Mouse (Mus musculus): ENCODE results near the gene Olfr628. TPM values are rescaled to one million over a fixed set of nuclear protein-coding genes. Genes with fewer than 3 reads are reported as not detected.
"Not testable (repeated sequence)": the region's sequence is repeated elsewhere in the genome, so short reads cannot be mapped to it uniquely, and the experiment has no call there.

Olfr628 gene
- polyA plus RNA-seq (2012; rRNA removed), result not detected in 2 replicates

DNA sequence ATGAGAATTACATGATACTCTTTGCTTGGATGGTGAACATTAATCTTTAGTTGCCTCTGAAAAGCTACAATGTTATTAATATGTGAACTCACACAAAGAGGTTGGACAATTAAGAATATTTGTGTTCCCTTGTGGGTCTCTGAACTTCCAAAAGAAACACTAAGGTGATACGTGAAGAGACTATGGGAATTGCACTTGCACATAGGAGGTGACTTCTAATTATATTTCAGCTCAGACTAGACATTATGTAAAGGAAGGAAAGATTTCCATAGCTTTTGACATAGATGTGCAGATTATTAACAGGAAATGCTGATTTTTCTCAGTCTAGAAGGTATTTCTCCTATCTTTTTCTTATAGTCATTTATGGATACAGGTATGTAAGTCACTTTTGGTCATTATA lies at the start of gene Olfr628:
Olfr628 (plus strand) TSS at position 301 of the 400 bp plus-strand sequence.
- Histone ChIP-seq H3K4me3 (replicated peaks; ENCODE audit: insufficient read depth, low read depth, low read length) (no peak within 1 kb of the TSS), H3K27me3 (ENCODE audit: control insufficient read depth, insufficient read depth, low read length) (no peaks in the 10 kb centered on the region), H3K4me1 (ENCODE audit: control insufficient read depth, insufficient read depth, low read length) (no peaks in the 10 kb centered on the region), H3K27ac (ENCODE audit: insufficient read depth, low read length) (no peak within 1 kb of the TSS)
- 92% methylated on average over 1 of the region's 1 CpGs for WGBS
- no peak for TF ChIP-seq POLR2A (IDR thresholded peaks at IDR 0.05; ENCODE audit: borderline replicate concordance, insufficient read depth, low read length)
- no peak for TF ChIP-seq CTCF (IDR thresholded peaks at IDR 0.05; ENCODE audit: borderline replicate concordance, insufficient read depth, low read depth, low read length)
- no peak for DNase-seq

DNA sequence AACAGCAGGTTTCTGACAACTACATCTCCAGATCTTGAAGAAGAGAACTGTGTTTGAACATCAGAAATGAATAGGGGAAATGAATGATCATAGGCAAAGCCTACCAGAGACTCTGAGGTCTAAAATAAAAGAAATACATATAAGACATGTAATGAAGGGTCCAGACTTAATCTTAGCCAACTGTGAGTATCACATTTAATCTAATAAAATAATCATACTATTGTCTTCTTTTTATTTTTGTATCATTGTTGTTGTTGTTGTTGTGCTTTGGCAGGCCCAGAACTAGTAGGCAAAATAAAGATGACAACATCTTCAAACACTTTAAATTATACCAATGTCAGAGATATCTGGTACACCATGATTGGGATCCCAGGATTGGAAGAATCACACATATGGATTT lies 47.8 kb upstream of the Olfr628 start, which contains the start of gene Olfr625-ps1:
Olfr625-ps1 (plus strand) TSS at position 301 of the 400 bp plus-strand sequence.
- no peaks in the 10 kb centered on the region for H3K27me3 ChIP-seq (ENCODE audit: control insufficient read depth, insufficient read depth, low read length)
- no peak within 1 kb of the TSS for H3K4me3 ChIP-seq (replicated peaks; ENCODE audit: insufficient read depth, low read depth, low read length)
- no peak for TF ChIP-seq CTCF (IDR thresholded peaks at IDR 0.05; ENCODE audit: borderline replicate concordance, insufficient read depth, low read depth, low read length)
- TF ChIP-seq POLR2A (IDR thresholded peaks at IDR 0.05; ENCODE audit: borderline replicate concordance, insufficient read depth, low read length), result no peak
- no peak for DNase-seq
- H3K4me1 ChIP-seq (ENCODE audit: control insufficient read depth, insufficient read depth, low read length), result no peaks in the 10 kb centered on the region
- H3K27ac ChIP-seq (ENCODE audit: insufficient read depth, low read length), result no peak within 1 kb of the TSS

DNA sequence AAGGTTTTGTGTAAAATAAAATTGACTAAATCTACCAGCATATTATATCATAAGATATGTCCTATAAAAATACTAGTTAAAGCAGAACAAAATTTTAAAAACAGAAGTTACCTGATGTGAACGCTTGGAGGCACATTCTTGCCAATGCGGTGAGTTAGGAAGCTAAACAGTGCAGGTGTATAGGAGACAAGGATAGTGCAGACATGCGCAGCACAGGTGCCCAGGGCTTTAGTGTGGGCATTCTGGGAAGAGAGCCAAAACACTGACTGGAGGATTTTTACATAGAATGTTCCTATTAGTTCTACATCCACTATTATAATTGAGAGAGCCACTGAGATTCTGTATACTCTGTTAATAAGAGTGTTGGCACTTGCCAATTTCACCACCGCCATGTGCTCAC lies 30.7 kb upstream of the Olfr628 start:
- no peaks in the 10 kb centered on the region for H3K4me1 ChIP-seq (ENCODE audit: control insufficient read depth, insufficient read depth, low read length)
- no peak overlapping the region for H3K27ac ChIP-seq (ENCODE audit: insufficient read depth, low read length)
- no peaks in the 10 kb centered on the region for H3K27me3 ChIP-seq (ENCODE audit: control insufficient read depth, insufficient read depth, low read length)
- WGBS, result 79% methylated on average over 4 of the region's 4 CpGs
- DNase-seq, result no peak
- TF ChIP-seq CTCF (IDR thresholded peaks at IDR 0.05; ENCODE audit: borderline replicate concordance, insufficient read depth, low read depth, low read length), result no peak
- TF ChIP-seq POLR2A (IDR thresholded peaks at IDR 0.05; ENCODE audit: borderline replicate concordance, insufficient read depth, low read length), result no peak
- no peak overlapping the region for H3K4me3 ChIP-seq (replicated peaks; ENCODE audit: insufficient read depth, low read depth, low read length)

DNA sequence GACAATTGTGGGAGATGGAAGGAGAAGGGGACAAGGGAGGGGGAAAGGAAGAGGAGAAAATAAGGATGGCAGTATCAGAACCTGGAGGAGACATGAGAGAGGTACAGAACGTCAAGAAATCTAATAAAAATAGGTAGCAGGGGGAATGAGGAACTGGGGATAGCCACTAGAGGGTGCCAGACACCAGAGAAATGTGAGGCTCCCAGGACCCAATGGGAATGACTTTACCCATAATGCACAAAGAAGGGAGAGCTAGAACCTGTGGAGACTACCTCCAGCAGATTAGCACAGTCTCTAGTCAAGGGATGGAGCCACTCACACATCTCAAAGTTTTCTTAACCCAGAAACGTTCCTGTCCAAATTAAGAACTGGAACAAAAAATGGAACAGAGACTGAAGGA lies 18.1 kb upstream of the Olfr628 start:
- DNase-seq, result no peak
- 41% methylated on average over 2 of the region's 2 CpGs for WGBS
- no peak overlapping the region for H3K4me3 ChIP-seq (replicated peaks; ENCODE audit: insufficient read depth, low read depth, low read length)
- no peaks in the 10 kb centered on the region for H3K4me1 ChIP-seq (ENCODE audit: control insufficient read depth, insufficient read depth, low read length)
- H3K27me3 ChIP-seq (ENCODE audit: control insufficient read depth, insufficient read depth, low read length), result no peaks in the 10 kb centered on the region
- no peak overlapping the region for H3K27ac ChIP-seq (ENCODE audit: insufficient read depth, low read length)
- TF ChIP-seq POLR2A (IDR thresholded peaks at IDR 0.05; ENCODE audit: borderline replicate concordance, insufficient read depth, low read length), result no peak
- TF ChIP-seq CTCF (IDR thresholded peaks at IDR 0.05; ENCODE audit: borderline replicate concordance, insufficient read depth, low read depth, low read length), result no peak

DNA sequence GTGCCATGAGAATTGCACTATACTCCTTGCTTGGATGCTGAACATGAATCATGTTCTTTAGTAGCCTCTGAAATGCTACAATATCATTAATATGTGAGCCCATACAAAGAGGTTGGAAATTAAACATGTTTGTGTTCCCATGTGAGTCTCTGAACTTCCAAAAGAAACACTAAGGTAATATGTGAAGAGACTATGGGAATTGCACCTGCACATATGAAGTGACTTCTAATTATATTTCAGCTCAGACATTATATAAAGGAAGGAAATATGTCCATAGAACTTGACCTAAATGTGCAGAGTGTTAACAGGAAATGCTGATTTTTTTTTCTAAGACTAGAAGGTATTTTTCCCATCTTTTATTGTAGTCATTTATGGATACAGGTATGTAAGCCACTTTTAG lies 15.8 kb upstream of the Olfr628 start, which contains the start of gene Olfr243:
Olfr243 (plus strand) TSS at position 301 of the 400 bp plus-strand sequence.
- no peak within 1 kb of the TSS for H3K4me3 ChIP-seq (replicated peaks; ENCODE audit: insufficient read depth, low read depth, low read length)
- no peaks in the 10 kb centered on the region for H3K27me3 ChIP-seq (ENCODE audit: control insufficient read depth, insufficient read depth, low read length)
- TF ChIP-seq POLR2A (IDR thresholded peaks at IDR 0.05; ENCODE audit: borderline replicate concordance, insufficient read depth, low read length), result no peak
- TF ChIP-seq CTCF (IDR thresholded peaks at IDR 0.05; ENCODE audit: borderline replicate concordance, insufficient read depth, low read depth, low read length), result no peak
- no peaks in the 10 kb centered on the region for H3K4me1 ChIP-seq (ENCODE audit: control insufficient read depth, insufficient read depth, low read length)
- DNase-seq, result no peak
- H3K27ac ChIP-seq (ENCODE audit: insufficient read depth, low read length), result no peak within 1 kb of the TSS

DNA sequence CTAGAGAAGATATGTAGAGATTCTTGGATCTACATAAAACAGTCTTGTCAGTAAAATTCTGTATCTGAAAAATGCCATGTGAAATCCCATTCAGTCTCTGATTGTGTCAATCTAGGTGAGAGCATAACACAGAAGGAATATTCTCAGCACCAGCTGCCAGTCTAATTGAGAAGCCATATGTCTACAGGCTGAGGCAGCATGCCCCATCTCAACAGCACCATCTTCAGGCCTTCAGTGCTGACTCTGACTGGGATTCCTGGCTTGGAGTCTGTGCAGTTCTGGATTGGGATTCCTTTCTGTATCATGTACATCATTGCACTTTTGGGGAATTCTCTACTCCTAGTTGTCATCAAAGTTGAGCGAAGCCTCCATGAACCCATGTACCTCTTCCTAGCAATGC lies 13.8 kb upstream of the Olfr628 start:
- not testable (repeated sequence) for DNase-seq

DNA sequence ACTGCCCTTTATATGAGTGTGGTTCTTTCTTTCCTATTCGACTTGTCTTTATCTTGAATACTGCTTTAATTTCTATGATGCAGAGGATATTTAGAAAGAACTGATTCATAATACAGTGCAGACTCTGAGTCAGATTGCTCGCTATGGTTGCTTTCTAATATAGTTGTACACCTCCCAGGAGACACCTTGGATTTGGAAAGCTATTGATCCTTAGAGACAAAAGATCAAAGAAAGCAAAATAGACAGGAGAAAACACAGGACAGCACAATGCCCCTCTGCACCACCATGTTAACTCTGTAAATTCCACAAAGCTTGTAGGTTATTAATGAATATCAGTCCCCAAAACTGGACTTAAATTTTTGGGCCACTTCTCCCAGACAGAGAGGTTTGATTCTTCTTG lies 14.7 kb downstream of the Olfr628 start, which contains the start of gene Olfr629:
Olfr629 (minus strand) TSS at position 101 of the 400 bp plus-strand sequence.
- no peaks in the 10 kb centered on the region for H3K27me3 ChIP-seq (ENCODE audit: control insufficient read depth, insufficient read depth, low read length)
- no peaks in the 10 kb centered on the region for H3K4me1 ChIP-seq (ENCODE audit: control insufficient read depth, insufficient read depth, low read length)
- H3K27ac ChIP-seq (ENCODE audit: insufficient read depth, low read length), result no peak within 1 kb of the TSS
- TF ChIP-seq POLR2A (IDR thresholded peaks at IDR 0.05; ENCODE audit: borderline replicate concordance, insufficient read depth, low read length), result no peak
- no peak for TF ChIP-seq CTCF (IDR thresholded peaks at IDR 0.05; ENCODE audit: borderline replicate concordance, insufficient read depth, low read depth, low read length)
- WGBS, result 67% methylated on average over 2 of the region's 2 CpGs
- DNase-seq, result no peak
- no peak within 1 kb of the TSS for H3K4me3 ChIP-seq (replicated peaks; ENCODE audit: insufficient read depth, low read depth, low read length)

More for the DNA sequence above, 13.8 kb upstream of the Olfr628 start:
- H3K4me1 ChIP-seq (ENCODE audit: control insufficient read depth, insufficient read depth, low read length); H3K27me3 ChIP-seq (ENCODE audit: control insufficient read depth, insufficient read depth, low read length); H3K4me3 ChIP-seq (replicated peaks; ENCODE audit: insufficient read depth, low read depth, low read length); H3K27ac ChIP-seq (ENCODE audit: insufficient read depth, low read length): not testable (repeated sequence)
- WGBS, result 97% methylated on average over 1 of the region's 1 CpGs

DNA sequence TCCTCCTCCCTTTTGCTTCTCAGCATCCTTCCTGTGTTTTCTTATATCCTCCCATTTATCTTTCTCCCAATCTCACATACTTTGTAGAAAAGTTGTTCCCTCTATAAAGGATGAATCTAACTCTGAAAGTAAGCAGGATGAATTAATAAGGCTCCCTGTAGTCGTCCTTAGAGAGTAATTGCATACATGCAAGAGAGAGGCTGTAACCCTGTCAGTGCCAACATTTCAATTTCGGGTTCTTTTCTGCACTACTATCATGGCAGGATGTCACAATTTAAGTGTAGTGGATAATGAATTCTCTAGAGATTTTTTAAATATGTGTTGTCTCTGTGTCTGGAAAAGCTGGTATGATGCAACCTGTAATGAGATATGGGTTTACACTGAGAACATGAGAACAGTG lies 27.1 kb downstream of the Olfr628 start, which contains the start of gene Olfr630:
Olfr630 (minus strand) TSS at position 101 of the 400 bp plus-strand sequence.
- no peak for TF ChIP-seq CTCF (IDR thresholded peaks at IDR 0.05; ENCODE audit: borderline replicate concordance, insufficient read depth, low read depth, low read length)
- no peak for TF ChIP-seq POLR2A (IDR thresholded peaks at IDR 0.05; ENCODE audit: borderline replicate concordance, insufficient read depth, low read length)
- no peak for DNase-seq
- H3K27me3 ChIP-seq (ENCODE audit: control insufficient read depth, insufficient read depth, low read length), result no peaks in the 10 kb centered on the region

DNA sequence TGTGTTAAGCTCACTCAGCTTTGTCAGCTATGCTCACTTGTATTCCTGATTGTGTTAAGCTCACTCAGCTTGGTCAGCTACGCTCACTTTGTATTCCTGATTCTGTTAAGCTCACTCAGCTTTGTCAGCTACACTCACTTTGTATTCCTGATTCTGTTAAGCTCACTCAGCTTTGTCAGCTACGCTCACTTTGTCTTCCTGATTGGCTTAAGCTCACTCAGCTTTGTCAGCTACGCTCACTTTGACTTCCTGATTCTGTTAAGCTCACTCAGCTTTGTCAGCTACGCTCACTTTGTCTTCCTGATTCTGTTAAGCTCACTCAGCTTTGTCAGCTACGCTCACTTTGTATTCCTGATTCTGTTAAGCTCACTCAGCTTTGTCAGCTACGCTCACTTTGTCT lies 32.0 kb downstream of the Olfr628 start:
- H3K27me3 ChIP-seq (ENCODE audit: control insufficient read depth, insufficient read depth, low read length); DNase-seq; H3K4me1 ChIP-seq (ENCODE audit: control insufficient read depth, insufficient read depth, low read length); H3K4me3 ChIP-seq (replicated peaks; ENCODE audit: insufficient read depth, low read depth, low read length); H3K27ac ChIP-seq (ENCODE audit: insufficient read depth, low read length): not testable (repeated sequence)
- WGBS, result 84% methylated on average over 6 of the region's 6 CpGs

More for the DNA sequence above, 27.1 kb downstream of the Olfr628 start, which contains the start of gene Olfr630:
- Histone ChIP-seq H3K4me3 (replicated peaks; ENCODE audit: insufficient read depth, low read depth, low read length) (no peak within 1 kb of the TSS), H3K4me1 (ENCODE audit: control insufficient read depth, insufficient read depth, low read length) (no peaks in the 10 kb centered on the region), H3K27ac (ENCODE audit: insufficient read depth, low read length) (no peak within 1 kb of the TSS)
- WGBS, result 37% methylated on average over 2 of the region's 2 CpGs

DNA sequence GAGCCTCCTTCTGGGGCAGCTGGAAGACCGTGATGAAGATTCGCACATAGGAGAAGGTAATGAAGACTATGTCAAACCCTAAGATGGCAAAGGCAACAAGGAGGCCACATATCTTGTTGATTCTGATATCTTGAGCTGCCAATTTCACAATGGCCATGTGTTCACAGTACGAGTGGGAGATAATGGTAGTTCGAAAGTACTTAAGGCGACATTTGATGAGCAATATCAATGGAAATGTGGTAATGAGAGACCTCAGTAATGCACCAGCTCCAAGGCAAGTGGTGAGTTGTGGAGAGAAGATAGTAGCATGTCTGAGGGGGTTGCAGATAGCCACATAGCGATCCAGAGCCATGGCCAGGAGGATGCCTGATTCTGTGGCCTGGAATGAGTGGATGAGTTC lies 37.5 kb downstream of the Olfr628 start:
- not testable (repeated sequence) for H3K27ac ChIP-seq (ENCODE audit: insufficient read depth, low read length); H3K27me3 ChIP-seq (ENCODE audit: control insufficient read depth, insufficient read depth, low read length); H3K4me1 ChIP-seq (ENCODE audit: control insufficient read depth, insufficient read depth, low read length); DNase-seq; H3K4me3 ChIP-seq (replicated peaks; ENCODE audit: insufficient read depth, low read depth, low read length)
- 86% methylated on average over 6 of the region's 6 CpGs for WGBS
